Mouse (Mus musculus) midbrain, embryonic 16.5 days (tissue): ENCODE measurements around the gene Gm21988. TPM values are rescaled to one million over a fixed set of nuclear protein-coding genes. Genes with fewer than 3 reads are reported as not detected.
A peak's percentile ranks its signal among the peaks of the same experiment; 100 is the strongest.

Experiments used
- ATAC-seq: fragments of 200-750 bp; cut with Nextera tagmentation; 2 replicates; pipeline ENCODE4 v1.8.0; 2017; ENCODE audit warnings: moderate TSS enrichment
- H3K27ac ChIP-seq: fragments of 300-500 bp; sonication (generic); 2 replicates; pipeline ENCODE4 v1.5.1; 2014; ENCODE audit warnings: mild to moderate bottlenecking, low read length, mixed read lengths
- H3K27me3 ChIP-seq: fragments of 300-500 bp; sonication (generic); 2 replicates; pipeline ENCODE4 v1.6.1; 2014; ENCODE audit warnings: low read depth, low read length, mixed read lengths; ENCODE audit not compliant: control insufficient read depth, insufficient read depth
- H3K36me3 ChIP-seq: fragments of 300-500 bp; sonication (generic); 2 replicates; pipeline ENCODE4 v1.6.1; 2014; ENCODE audit warnings: mild to moderate bottlenecking, low read length, moderate library complexity, mixed read lengths; ENCODE audit not compliant: control insufficient read depth, insufficient read depth
- H3K4me1 ChIP-seq: fragments of 300-500 bp; sonication (generic); 2 replicates; pipeline ENCODE4 v1.6.1; 2014; ENCODE audit warnings: mild to moderate bottlenecking, low read length, mixed read lengths; ENCODE audit not compliant: control insufficient read depth, insufficient read depth
- H3K4me2 ChIP-seq: fragments of 300-500 bp; sonication (generic); 2 replicates; pipeline ENCODE4 v1.6.1; 2014; ENCODE audit warnings: mild to moderate bottlenecking, low read length, mixed read lengths
- H3K4me3 ChIP-seq: fragments of 300-500 bp; sonication (generic); 2 replicates; pipeline ENCODE4 v1.5.1; 2014; ENCODE audit warnings: low read depth, mild to moderate bottlenecking, low read length, moderate library complexity, mixed read lengths
- H3K9ac ChIP-seq: fragments of 300-500 bp; sonication (generic); 2 replicates; pipeline ENCODE4 v1.6.1; 2014; ENCODE audit warnings: low read depth, low read length, mixed read lengths
- H3K9me3 ChIP-seq: fragments of 300-500 bp; sonication (generic); replicated peaks from 2 replicates; pipeline ENCODE4 v1.6.1; 2014; ENCODE audit warnings: mild to moderate bottlenecking, low read length, mixed read lengths; ENCODE audit not compliant: control insufficient read depth, poor library complexity, severe bottlenecking
- WGBS: fragments of 180-500 bp; shearing (Covaris S2); extraction: QIAGEN DNeasy Blood & Tissue Kit; methylation state at CpG from one replicate; pipeline ENCODE4 v1.1.7; 2014; 5-methylcytosine and 5-hydroxymethylcytosine counted together
- polyA plus RNA-seq: library from polyadenylated mRNA; unstranded; fragments of >200 nt; fragmentation: Nextera tagmentation; extraction: Ambion mirVana; gene quantifications from 2 replicates; pipeline ENCODE4 v1.2.1, GENCODE M21; 2015

Gene Gm21988
- polyA plus RNA-seq, 1 experiment from 2014 or later: 12.7 TPM

GRCm38 (mm10) chr11:70223724-70224123, 15.9 kb downstream of the Gm21988 start:
- WGBS: 84% methylated on average over 9 of the region's 9 CpGs
- no peak for ATAC-seq
- no peak overlapping the region for H3K4me3 ChIP-seq
- H3K36me3 ChIP-seq: no peaks in the 10 kb centered on the region
- H3K9ac ChIP-seq: no peak overlapping the region
- no peak overlapping the region for H3K4me2 ChIP-seq
- peaks cover 31% of the 10 kb centered on the region for H3K4me1 ChIP-seq
- H3K27ac ChIP-seq: no peak overlapping the region
- H3K9me3 ChIP-seq: no peaks in the 10 kb centered on the region
- peaks cover 23% of the 10 kb centered on the region for H3K27me3 ChIP-seq

GRCm38 (mm10) chr11:70221603-70222500, 17.8 kb downstream of the Gm21988 start:
- Histone ChIP-seq H3K4me3 (peak overlapping the region; percentile 45), H3K27me3 (peaks cover 4% of the 10 kb centered on the region), H3K4me1 (peaks cover 35% of the 10 kb centered on the region), H3K27ac (peak overlapping the region; percentile 83), H3K9ac (peak overlapping the region; percentile 69), H3K36me3 (0 out of 2 replicates have a peak, but pooled peaks cover 2% of the 10 kb centered on the region), H3K9me3 (no peaks in the 10 kb centered on the region), H3K4me2 (peak overlapping the region; percentile 88)
- no peak for ATAC-seq
- WGBS: 11% methylated on average over 14 of the region's 14 CpGs

- Histone ChIP-seq H3K9ac (peak within 1 kb of the TSS; percentile 77), H3K27ac (peak within 1 kb of the TSS; percentile 83), H3K27me3 (peaks cover 11% of the 10 kb centered on the region), H3K4me2 (peak within 1 kb of the TSS; percentile 88), H3K4me3 (peak within 1 kb of the TSS; percentile 45), H3K36me3 (0 out of 2 replicates have a peak, but pooled peaks cover 2% of the 10 kb centered on the region), H3K9me3 (no peaks in the 10 kb centered on the region), H3K4me1 (peaks cover 27% of the 10 kb centered on the region)
- under 1% methylated on average over 28 of the region's 28 CpGs for WGBS
- peak; percentile 95 for ATAC-seq
Observed at GRCm38 (mm10) chr11:70220731-70221602, 18.7 kb downstream of the Gm21988 start, which contains the start of gene Slc16a13. Slc16a13 (minus strand) TSS chr11:70221064.

GRCm38 (mm10) chr11:70220323-70220722, 19.3 kb downstream of the Gm21988 start:
- Histone ChIP-seq H3K36me3 (0 out of 2 replicates have a peak, but pooled peaks cover 2% of the 10 kb centered on the region), H3K4me1 (peaks cover 27% of the 10 kb centered on the region), H3K9ac (peak overlapping the region; percentile 77), H3K9me3 (no peaks in the 10 kb centered on the region), H3K4me3 (peak overlapping the region; percentile 45), H3K27me3 (peaks cover 18% of the 10 kb centered on the region), H3K27ac (peak overlapping the region; percentile 83), H3K4me2 (peak overlapping the region; percentile 88)
- WGBS: under 1% methylated on average over 24 of the region's 24 CpGs
- ATAC-seq: no peak

GRCm38 (mm10) chr11:70219873-70220272, 19.8 kb downstream of the Gm21988 start:
- WGBS: 49% methylated on average over 7 of the region's 7 CpGs
- 0 out of 2 replicates have a peak, but pooled peaks cover 2% of the 10 kb centered on the region for H3K36me3 ChIP-seq
- peak overlapping the region; percentile 83 for H3K27ac ChIP-seq
- peaks cover 22% of the 10 kb centered on the region for H3K27me3 ChIP-seq
- peaks cover 31% of the 10 kb centered on the region for H3K4me1 ChIP-seq
- H3K4me3 ChIP-seq: peak overlapping the region; percentile 45
- no peak for ATAC-seq
- H3K4me2 ChIP-seq: peak overlapping the region; percentile 88
- H3K9ac ChIP-seq: peak overlapping the region; percentile 77
- no peaks in the 10 kb centered on the region for H3K9me3 ChIP-seq

DNA sequence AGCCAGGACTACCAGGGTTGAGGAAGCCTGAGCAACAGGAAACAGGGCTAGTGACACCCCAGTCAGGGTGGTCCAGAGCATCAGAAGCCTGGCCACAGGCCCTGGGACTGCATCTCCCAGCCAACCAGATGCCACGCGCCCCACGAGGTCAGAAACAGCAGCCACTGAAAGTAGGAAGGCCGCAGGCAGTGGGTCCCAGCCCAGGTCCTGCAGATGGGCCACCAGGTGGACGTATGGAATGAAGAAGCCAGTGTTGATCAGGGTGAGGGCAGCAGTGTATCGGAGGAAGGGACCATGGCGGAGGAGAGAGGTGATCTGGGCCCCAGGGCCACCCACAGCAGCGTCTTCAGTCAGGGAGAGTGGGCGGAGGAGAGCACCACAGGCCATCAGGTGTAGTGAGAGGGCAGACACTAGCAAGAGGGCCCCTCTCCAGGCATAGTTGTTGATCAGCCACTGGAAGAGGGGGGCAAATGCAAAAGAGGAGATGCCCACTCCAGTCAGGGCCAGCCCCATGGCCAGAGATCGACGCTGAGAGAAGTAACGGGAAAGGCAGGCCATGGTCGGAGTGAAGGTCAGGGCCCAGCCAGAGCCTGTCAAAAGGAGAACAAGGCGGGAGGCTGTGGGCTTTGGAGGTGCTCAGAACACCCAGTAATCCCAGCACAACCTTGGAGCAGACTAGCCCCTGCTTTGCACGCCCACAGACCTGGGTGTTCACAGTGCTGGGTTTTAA, 20.7 kb downstream of the Gm21988 start:
- Histone ChIP-seq H3K9ac (no peak overlapping the region), H3K27me3 (peaks cover 25% of the 10 kb centered on the region), H3K27ac (no peak overlapping the region), H3K4me1 (peaks cover 40% of the 10 kb centered on the region), H3K9me3 (no peaks in the 10 kb centered on the region), H3K36me3 (0 out of 2 replicates have a peak, but pooled peaks cover 2% of the 10 kb centered on the region), H3K4me2 (peak overlapping the region; percentile 88), H3K4me3 (peak overlapping the region; percentile 45; the same call in 1 of the 2 replicates)
- WGBS: 90% methylated on average over 15 of the region's 15 CpGs
- ATAC-seq: no peak

GRCm38 (mm10) chr11:70218039-70218438, 21.6 kb downstream of the Gm21988 start:
- peaks cover 45% of the 10 kb centered on the region for H3K4me1 ChIP-seq
- 0 out of 2 replicates have a peak, but pooled peaks cover 2% of the 10 kb centered on the region for H3K36me3 ChIP-seq
- WGBS: 93% methylated on average over 4 of the region's 4 CpGs
- no peak overlapping the region for H3K4me3 ChIP-seq
- H3K9ac ChIP-seq: no peak overlapping the region
- H3K4me2 ChIP-seq: no peak overlapping the region
- H3K27me3 ChIP-seq: peaks cover 25% of the 10 kb centered on the region
- no peak overlapping the region for H3K27ac ChIP-seq
- H3K9me3 ChIP-seq: no peaks in the 10 kb centered on the region
- ATAC-seq: no peak

DNA sequence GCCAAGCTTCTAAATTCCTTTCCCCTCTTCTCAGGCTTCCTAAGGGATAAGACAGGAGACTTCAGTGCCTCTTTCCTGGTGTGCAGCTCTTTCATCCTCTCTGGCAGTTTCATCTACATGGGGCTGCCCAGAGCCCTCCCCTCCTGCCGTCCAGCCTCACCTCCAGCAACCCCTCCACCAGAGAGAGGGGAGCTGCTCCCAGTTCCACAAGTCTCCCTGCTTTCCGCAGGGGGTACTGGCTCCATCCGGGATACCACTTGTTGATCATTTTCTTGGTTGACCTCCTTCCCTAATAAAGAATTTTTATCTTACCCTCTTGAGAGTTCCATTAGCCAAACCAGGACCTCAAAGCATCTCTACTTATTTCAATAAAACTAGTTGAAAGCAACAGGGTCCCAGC, 23.5 kb downstream of the Gm21988 start:
- WGBS: 43% methylated on average over 3 of the region's 3 CpGs
- H3K4me3 ChIP-seq: no peak overlapping the region
- peaks cover 35% of the 10 kb centered on the region for H3K4me1 ChIP-seq
- H3K36me3 ChIP-seq: 0 out of 2 replicates have a peak, but pooled peaks cover 2% of the 10 kb centered on the region
- H3K9me3 ChIP-seq: no peaks in the 10 kb centered on the region
- H3K27me3 ChIP-seq: peaks cover 32% of the 10 kb centered on the region
- ATAC-seq: no peak
- H3K4me2 ChIP-seq: no peak overlapping the region
- no peak overlapping the region for H3K27ac ChIP-seq
- H3K9ac ChIP-seq: no peak overlapping the region
